Mouse (Mus musculus) liver, embryonic 15.5 days (tissue): Measurements from ENCODE around the gene Fosl1. TPM values are rescaled to one million over a fixed set of nuclear protein-coding genes. Genes with fewer than 3 reads are reported as not detected.
"Not testable (repeated sequence)": the region's sequence is repeated elsewhere in the genome, so short reads cannot be mapped to it uniquely, and the experiment has no call there.

Experiments used
- ATAC-seq: fragments of 200-750 bp; cut with Nextera tagmentation; 2 replicates; pipeline ENCODE4 v1.8.0; 2017; ENCODE audit warnings: moderate number of reproducible peaks, mild to moderate bottlenecking, moderate library complexity; ENCODE audit not compliant: insufficient read depth
- H3K27ac ChIP-seq: fragments of 300-500 bp; sonication (generic); replicated peaks from 2 replicates; pipeline ENCODE4 v1.5.1; 2015; ENCODE audit warnings: mild to moderate bottlenecking, inconsistent platforms
- H3K27me3 ChIP-seq: fragments of 300-500 bp; sonication (generic); 2 replicates; pipeline ENCODE4 v1.6.1; 2015; ENCODE audit warnings: mild to moderate bottlenecking, inconsistent platforms
- H3K36me3 ChIP-seq: fragments of 300-500 bp; sonication (generic); replicated peaks from 2 replicates; pipeline ENCODE4 v1.6.1; 2015; ENCODE audit warnings: moderate library complexity, mild to moderate bottlenecking, inconsistent platforms
- H3K4me1 ChIP-seq: fragments of 300-500 bp; sonication (generic); replicated peaks from 2 replicates; pipeline ENCODE4 v1.6.1; 2015; ENCODE audit warnings: inconsistent platforms
- H3K4me2 ChIP-seq: fragments of 300-500 bp; sonication (generic); 2 replicates; pipeline ENCODE4 v1.6.1; 2015; ENCODE audit warnings: moderate library complexity, mild to moderate bottlenecking, inconsistent platforms
- H3K4me3 ChIP-seq: fragments of 300-500 bp; sonication (generic); replicated peaks from 2 replicates; pipeline ENCODE4 v1.5.1; 2015; ENCODE audit warnings: mild to moderate bottlenecking, inconsistent platforms
- H3K9ac ChIP-seq: fragments of 300-500 bp; sonication (generic); 2 replicates; pipeline ENCODE4 v1.6.1; 2015; ENCODE audit warnings: moderate library complexity, mild to moderate bottlenecking, inconsistent platforms
- H3K9me3 ChIP-seq: fragments of 300-500 bp; sonication (generic); replicated peaks from 2 replicates; pipeline ENCODE4 v1.6.1; 2016; ENCODE audit warnings: inconsistent platforms
- WGBS: fragments of 180-500 bp; shearing (Covaris S2); methylation state at CpG from one replicate; pipeline ENCODE4 v1.1.7; 2015; ENCODE audit warnings: mixed read lengths; ENCODE audit not compliant: insufficient replicate concordance; 5-methylcytosine and 5-hydroxymethylcytosine counted together
- polyA plus RNA-seq: library from polyadenylated mRNA; unstranded; fragments of >200 nt; fragmentation: Nextera tagmentation; extraction: Ambion mirVana; gene quantifications from 2 replicates; pipeline ENCODE4 v1.2.1, GENCODE M21; 2015

Fosl1 gene
- polyA plus RNA-seq, 1 experiment from 2014 or later: not detected

DNA sequence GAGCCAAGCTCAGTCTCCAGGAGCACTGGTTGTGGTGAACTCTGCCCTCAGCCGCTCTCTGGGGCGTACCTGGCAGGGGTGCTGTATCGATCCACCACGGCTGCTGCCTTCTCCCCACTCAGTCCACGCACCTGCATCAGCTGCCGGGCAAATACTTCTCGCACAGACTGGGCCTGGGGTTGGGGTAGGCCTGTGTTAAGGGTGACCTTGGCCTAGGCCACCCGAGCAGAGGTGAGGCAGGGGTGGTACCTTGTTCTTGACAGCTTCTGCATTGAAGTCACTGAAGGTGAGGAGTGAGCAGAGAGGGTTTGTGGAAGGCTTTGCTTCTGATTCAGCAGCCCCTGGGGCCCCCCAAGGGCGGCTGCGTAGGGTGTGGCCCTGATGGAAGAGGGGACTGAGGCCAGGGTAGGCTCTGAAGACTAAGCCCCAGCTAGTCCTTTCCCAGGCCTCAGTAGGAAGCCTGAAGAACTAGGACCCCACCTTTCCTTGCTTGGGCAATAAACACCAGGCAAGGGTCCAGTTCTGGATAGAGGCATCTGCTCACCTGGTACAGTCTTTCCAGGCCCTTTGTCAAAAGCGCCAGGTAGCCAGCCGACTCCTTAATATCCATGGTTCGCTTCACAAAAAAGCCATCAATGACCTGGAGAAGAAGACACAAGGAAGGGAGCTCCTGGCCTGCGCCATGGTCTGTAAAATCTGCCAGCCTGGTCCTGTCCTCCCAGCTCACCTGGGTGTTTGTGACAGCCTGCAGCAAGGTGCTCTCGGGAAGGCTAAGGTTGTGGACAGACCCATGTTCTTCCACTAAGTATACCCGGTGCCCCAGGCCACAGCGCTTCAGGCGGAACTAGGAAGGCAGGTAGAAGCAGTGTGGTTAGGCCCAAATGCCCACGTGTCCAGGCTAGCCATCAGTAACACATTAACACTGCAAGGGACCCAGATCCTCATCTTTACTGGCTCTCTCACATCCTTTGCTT is 36.3 kb downstream of the Fosl1 start:
- Histone ChIP-seq H3K4me2 (no peak overlapping the region), H3K4me1 (peaks cover 31% of the 10 kb centered on the region), H3K36me3 (peaks cover 33% of the 10 kb centered on the region), H3K4me3 (no peak overlapping the region), H3K27ac (no peak overlapping the region), H3K27me3 (no peaks in the 10 kb centered on the region), H3K9me3 (no peaks in the 10 kb centered on the region), H3K9ac (no peak overlapping the region)
- ATAC-seq: no peak
- WGBS: 80% methylated on average over 19 of the region's 19 CpGs

DNA sequence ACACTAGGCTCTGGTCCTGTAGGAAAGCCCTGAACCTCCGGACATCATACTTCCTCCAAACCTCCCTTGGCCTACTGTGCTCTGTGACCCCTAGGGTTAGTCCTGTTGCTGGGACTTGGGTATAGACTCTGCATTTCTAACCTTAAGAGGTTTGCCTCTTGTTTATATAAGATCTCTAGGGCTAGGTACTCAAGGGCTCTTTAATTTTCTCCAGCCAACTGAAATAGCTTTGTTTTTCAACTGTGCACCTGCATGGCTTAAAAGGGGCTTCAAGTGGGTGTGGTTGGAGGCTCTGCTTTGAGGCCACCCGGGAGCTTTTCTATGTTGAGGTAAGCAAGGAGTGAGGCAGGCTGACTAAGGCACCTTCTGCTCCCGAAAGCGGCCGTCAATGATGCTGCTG is 37.1 kb downstream of the Fosl1 start:
- 79% methylated on average over 5 of the region's 5 CpGs for WGBS
- no peak for ATAC-seq

DNA sequence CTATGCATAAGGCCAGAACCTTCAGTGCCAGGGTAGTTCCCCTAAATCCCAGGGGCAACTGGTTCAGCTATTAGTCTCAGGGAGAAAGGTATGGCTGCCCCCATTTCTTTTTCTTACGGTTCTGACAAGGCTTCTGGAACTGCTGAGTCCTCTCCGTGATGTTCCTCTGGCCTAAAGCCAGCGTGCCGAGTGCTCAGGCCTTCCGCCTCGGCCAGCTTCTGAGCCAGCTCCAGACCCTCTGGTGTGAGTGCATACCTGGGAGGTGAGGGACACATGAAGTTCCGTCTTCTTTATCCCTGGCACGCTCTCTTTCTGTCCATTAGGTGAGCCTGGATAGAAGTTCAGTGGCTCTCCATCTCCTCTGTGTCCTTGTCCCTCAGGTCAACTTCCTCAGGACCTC is 38.0 kb downstream of the Fosl1 start:
- no peaks in the 10 kb centered on the region for H3K9me3 ChIP-seq
- H3K36me3 ChIP-seq: peaks cover 33% of the 10 kb centered on the region
- H3K27me3 ChIP-seq: no peaks in the 10 kb centered on the region
- H3K4me2 ChIP-seq: no peak overlapping the region
- no peak overlapping the region for H3K27ac ChIP-seq
- peaks cover 46% of the 10 kb centered on the region for H3K4me1 ChIP-seq
- 89% methylated on average over 8 of the region's 8 CpGs for WGBS
- ATAC-seq: no peak
- H3K9ac ChIP-seq: no peak overlapping the region
- H3K4me3 ChIP-seq: no peak overlapping the region

More for the DNA sequence above, 37.1 kb downstream of the Fosl1 start:
- Histone ChIP-seq H3K4me3 (no peak overlapping the region), H3K27me3 (no peaks in the 10 kb centered on the region), H3K4me1 (peaks cover 39% of the 10 kb centered on the region), H3K4me2 (no peak overlapping the region), H3K9me3 (no peaks in the 10 kb centered on the region), H3K27ac (no peak overlapping the region), H3K9ac (no peak overlapping the region), H3K36me3 (peaks cover 33% of the 10 kb centered on the region)

- Histone ChIP-seq H3K9me3 (no peaks in the 10 kb centered on the region), H3K4me1 (peaks cover 46% of the 10 kb centered on the region), H3K4me2 (no peak overlapping the region), H3K27me3 (no peaks in the 10 kb centered on the region), H3K27ac (no peak overlapping the region), H3K36me3 (peaks cover 33% of the 10 kb centered on the region), H3K4me3 (no peak overlapping the region), H3K9ac (no peak overlapping the region)
- 79% methylated on average over 7 of the region's 7 CpGs for WGBS
- no peak for ATAC-seq
These were observed 38.5 kb downstream of the Fosl1 start for GRCm38 (mm10) chr19:5485821-5486220.

DNA sequence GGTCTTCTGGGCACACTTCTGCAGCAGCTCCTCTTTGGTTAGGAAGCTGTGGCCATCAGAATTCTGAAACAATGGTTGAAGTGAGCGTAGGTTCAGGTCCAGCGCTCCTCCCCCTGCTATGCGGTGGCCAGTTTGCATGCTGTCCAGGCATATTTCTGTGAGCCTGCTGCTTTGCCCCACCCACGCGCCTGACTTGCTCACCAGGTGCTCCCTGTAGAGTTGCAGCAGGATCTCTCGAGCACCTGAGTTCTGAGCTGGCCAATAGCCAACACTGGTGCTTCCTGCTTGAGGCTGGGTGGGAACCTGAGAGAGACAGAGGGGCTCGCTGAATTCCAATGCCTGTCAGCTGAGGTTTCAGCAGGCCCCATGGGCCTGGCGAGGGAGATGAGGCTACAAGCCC is 38.9 kb downstream of the Fosl1 start:
- Histone ChIP-seq H3K27me3 (no peaks in the 10 kb centered on the region), H3K4me2 (no peak overlapping the region), H3K4me3 (no peak overlapping the region), H3K36me3 (peaks cover 33% of the 10 kb centered on the region), H3K9ac (no peak overlapping the region), H3K9me3 (no peaks in the 10 kb centered on the region), H3K27ac (no peak overlapping the region), H3K4me1 (peaks cover 49% of the 10 kb centered on the region)
- 82% methylated on average over 8 of the region's 8 CpGs for WGBS
- no peak for ATAC-seq

GRCm38 (mm10) chr19:5486771-5487170 is 39.4 kb downstream of the Fosl1 start:
- no peaks in the 10 kb centered on the region for H3K27me3 ChIP-seq
- H3K4me2 ChIP-seq: peak overlapping the region; percentile 97
- WGBS: 73% methylated on average over 4 of the region's 4 CpGs
- H3K36me3 ChIP-seq: peaks cover 31% of the 10 kb centered on the region
- no peak for ATAC-seq
- H3K9me3 ChIP-seq: no peaks in the 10 kb centered on the region
- H3K4me3 ChIP-seq: peak overlapping the region; percentile 64
- H3K27ac ChIP-seq: no peak overlapping the region; the same call in 1 of the 2 replicates
- peaks cover 52% of the 10 kb centered on the region for H3K4me1 ChIP-seq
- peak overlapping the region; percentile 76; the same call in 1 of the 2 replicates for H3K9ac ChIP-seq

DNA sequence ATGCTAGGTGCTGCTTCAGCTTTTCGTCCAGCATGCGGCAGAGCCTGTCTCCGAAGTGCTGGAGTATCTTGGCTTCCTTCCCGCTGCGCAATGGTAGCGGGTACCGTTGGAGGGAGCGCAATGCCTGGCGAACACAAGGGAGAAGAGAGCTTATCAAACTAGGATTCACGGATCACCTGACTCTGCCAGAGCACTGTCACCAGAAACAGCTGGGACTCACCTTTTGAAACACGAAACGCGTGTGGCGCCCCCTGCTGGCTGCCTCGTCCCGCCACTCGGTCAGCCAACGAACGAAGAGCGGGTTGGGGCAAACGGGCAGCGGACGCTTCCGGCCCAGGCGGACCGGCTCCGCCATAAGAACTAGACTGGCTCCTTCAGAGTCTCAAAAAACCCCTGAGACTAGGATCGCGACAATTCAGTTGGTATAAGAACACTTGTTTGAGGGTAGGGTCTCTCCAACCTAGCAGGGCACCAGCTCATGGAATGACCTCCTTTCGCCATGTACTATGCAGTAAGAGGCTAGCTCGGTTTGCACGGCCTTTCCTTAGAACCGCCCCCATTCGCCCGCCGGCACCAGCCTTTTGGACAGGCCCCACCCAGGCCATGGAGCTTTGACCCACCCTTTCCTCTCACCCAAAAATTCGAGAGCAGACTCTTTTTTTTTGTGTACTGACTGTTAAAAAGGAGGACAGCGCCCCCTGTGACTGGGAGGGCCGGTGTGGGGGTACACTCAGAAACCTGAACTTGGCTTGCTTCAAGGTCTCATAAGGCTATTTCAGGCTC is 40.6 kb downstream of the Fosl1 start, which contains the start of gene Mus81:
Mus81 (minus strand) TSS at position 635 of the 783 bp plus-strand sequence.
- peak; percentile 74 for ATAC-seq
- H3K9ac ChIP-seq: peak within 1 kb of the TSS; percentile 76
- no peaks in the 10 kb centered on the region for H3K27me3 ChIP-seq
- peaks cover 37% of the 10 kb centered on the region for H3K36me3 ChIP-seq
- WGBS: under 1% methylated on average over 39 of the region's 39 CpGs
- no peaks in the 10 kb centered on the region for H3K9me3 ChIP-seq
- peak within 1 kb of the TSS; percentile 64 for H3K4me3 ChIP-seq
- H3K4me2 ChIP-seq: peak within 1 kb of the TSS; percentile 97
- peaks cover 63% of the 10 kb centered on the region for H3K4me1 ChIP-seq
- peak within 1 kb of the TSS; percentile 99 for H3K27ac ChIP-seq

- no peaks in the 10 kb centered on the region for H3K9me3 ChIP-seq
- peaks cover 39% of the 10 kb centered on the region for H3K36me3 ChIP-seq
- H3K9ac ChIP-seq: peak overlapping the region; percentile 76
- H3K27me3 ChIP-seq: no peaks in the 10 kb centered on the region
- WGBS: 0% methylated on average over 26 of the region's 26 CpGs
- ATAC-seq: peak; percentile 73
- H3K27ac ChIP-seq: peak overlapping the region; percentile 99
- peaks cover 58% of the 10 kb centered on the region for H3K4me1 ChIP-seq
- H3K4me2 ChIP-seq: peak overlapping the region; percentile 97
- peak overlapping the region; percentile 64 for H3K4me3 ChIP-seq
These were observed 41.7 kb downstream of the Fosl1 start for GRCm38 (mm10) chr19:5488878-5489571.

- peaks cover 58% of the 10 kb centered on the region for H3K4me1 ChIP-seq
These were observed 42.4 kb downstream of the Fosl1 start for GRCm38 (mm10) chr19:5489721-5490120.

GRCm38 (mm10) chr19:5490313-5490897 is 43.1 kb downstream of the Fosl1 start, which contains the start of gene Cfl1:
TSS of gene Cfl1 (plus strand) at chr19:5490455.
- H3K9me3 ChIP-seq: no peaks in the 10 kb centered on the region
- WGBS: under 1% methylated on average over 62 of the region's 62 CpGs
- H3K4me2 ChIP-seq: peak within 1 kb of the TSS; percentile 97
- peaks cover 44% of the 10 kb centered on the region for H3K36me3 ChIP-seq
- H3K27me3 ChIP-seq: no peaks in the 10 kb centered on the region
- H3K4me1 ChIP-seq: peaks cover 58% of the 10 kb centered on the region
- H3K27ac ChIP-seq: peak within 1 kb of the TSS; percentile 99
- H3K4me3 ChIP-seq: peak within 1 kb of the TSS; percentile 97
- peak; percentile 58 for ATAC-seq
- H3K9ac ChIP-seq: peak within 1 kb of the TSS; percentile 96

More at GRCm38 (mm10) chr19:5489721-5490120, 42.4 kb downstream of the Fosl1 start:
- peak overlapping the region; percentile 96 for H3K9ac ChIP-seq
- peak overlapping the region; percentile 97 for H3K4me2 ChIP-seq
- H3K4me3 ChIP-seq: peak overlapping the region; percentile 97
- H3K9me3 ChIP-seq, H3K27me3 ChIP-seq, ATAC-seq: not testable (repeated sequence)
- H3K36me3 ChIP-seq: peaks cover 42% of the 10 kb centered on the region
- 29% methylated on average over 10 of the region's 10 CpGs for WGBS
- H3K27ac ChIP-seq: peak overlapping the region; percentile 99
